Mouse (Mus musculus) bone marrow macrophage, adult 2 months (primary cell): Measurements from ENCODE around the gene Rab3a. TPM values are rescaled to one million over a fixed set of nuclear protein-coding genes. Genes with fewer than 3 reads are reported as not detected.
A peak's percentile ranks its signal among the peaks of the same experiment; 100 is the strongest.

ENCODE experiments used
- H3K27ac ChIP-seq: 2 replicates; pipeline ENCODE4 v1.5.1; 2012; ENCODE audit warnings: low read depth, low read length; ENCODE audit not compliant: insufficient read depth
- H3K4me1 ChIP-seq: 2 replicates; pipeline ENCODE4 v1.6.1; 2012; ENCODE audit warnings: low read length; ENCODE audit not compliant: control insufficient read depth, insufficient read depth
- H3K4me3 ChIP-seq: 2 replicates; pipeline ENCODE4 v1.5.1; 2012; ENCODE audit warnings: mild to moderate bottlenecking, low read length, moderate library complexity; ENCODE audit not compliant: insufficient read depth
- CTCF ChIP-seq: IDR thresholded peaks from 2 replicates; pipeline ENCODE4 v1.5.1; 2012; ENCODE audit warnings: low read depth, mild to moderate bottlenecking, low read length, moderate library complexity
- POLR2A ChIP-seq: IDR thresholded peaks from 2 replicates; pipeline ENCODE4 v1.6.1; 2012; ENCODE audit warnings: mild to moderate bottlenecking, low read depth, low read length, borderline replicate concordance
- polyA plus RNA-seq: library from polyadenylated mRNA; stranded (reverse); fragments of >200 nt; gene quantifications from 2 replicates; pipeline ENCODE4 v1.2.4, GENCODE M21; 2012; ENCODE audit not compliant: missing spikeins, insufficient read depth, insufficient read length

Gene Rab3a
- polyA plus RNA-seq, 1 experiment = 9.4 TPM

DNA sequence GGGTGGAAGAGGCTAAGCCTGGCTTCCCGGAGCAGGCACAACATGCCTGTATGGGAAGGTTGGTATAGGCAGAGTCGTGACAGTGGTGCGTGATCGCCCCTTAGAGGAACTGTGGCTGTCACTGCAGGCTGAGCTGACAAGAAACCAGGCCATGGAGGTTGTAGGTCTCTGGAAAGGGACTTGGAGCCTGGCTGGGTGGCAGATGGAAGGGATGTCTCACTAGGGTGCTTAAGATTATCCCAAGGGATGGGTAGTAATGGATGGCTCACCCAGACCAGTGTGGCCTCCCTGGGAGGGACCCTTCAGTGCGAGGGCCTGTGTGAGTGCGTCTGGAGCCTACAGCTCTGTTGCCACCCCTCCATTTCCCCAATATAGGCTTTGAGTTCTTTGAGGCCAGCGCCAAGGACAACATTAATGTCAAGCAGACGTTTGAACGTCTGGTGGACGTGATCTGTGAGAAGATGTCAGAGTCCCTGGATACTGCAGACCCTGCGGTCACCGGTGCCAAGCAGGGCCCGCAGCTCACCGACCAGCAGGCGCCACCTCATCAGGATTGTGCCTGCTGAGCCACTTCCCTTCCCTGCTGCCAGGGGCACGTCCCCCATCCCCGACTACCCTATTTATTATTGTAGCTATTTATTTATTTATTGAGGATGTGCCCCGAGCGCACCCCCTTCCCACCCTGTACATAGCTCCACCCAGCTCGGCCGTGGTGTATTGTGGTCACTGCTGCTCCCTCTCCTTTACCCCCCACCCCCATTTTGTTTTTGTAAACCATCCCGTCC is 3.2 kb downstream of the Rab3a start:
- peaks cover 41% of the 10 kb centered on the region for H3K4me1 ChIP-seq
- no peak overlapping the region for H3K27ac ChIP-seq
- no peak overlapping the region for H3K4me3 ChIP-seq
- TF ChIP-seq CTCF = no peak
- no peak for TF ChIP-seq POLR2A

DNA sequence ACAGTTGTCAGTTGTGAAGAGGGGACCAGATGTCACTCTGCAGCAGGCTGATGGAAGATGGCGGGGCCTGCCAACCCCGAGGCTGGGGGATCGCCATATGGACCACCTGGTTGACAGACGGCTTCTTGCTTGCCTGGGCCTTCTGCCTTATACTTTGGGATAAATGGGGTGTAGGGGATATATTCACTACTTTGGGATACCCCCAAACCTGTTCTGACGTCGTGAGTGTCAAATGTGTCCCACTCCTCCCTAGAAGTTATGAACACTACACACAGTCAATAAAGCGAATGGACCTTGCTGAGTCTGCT is 3.8 kb downstream of the Rab3a start:
- no peak overlapping the region for H3K4me3 ChIP-seq
- H3K4me1 ChIP-seq = peaks cover 38% of the 10 kb centered on the region
- no peak overlapping the region for H3K27ac ChIP-seq
- TF ChIP-seq CTCF (no peak), POLR2A (no peak)

DNA sequence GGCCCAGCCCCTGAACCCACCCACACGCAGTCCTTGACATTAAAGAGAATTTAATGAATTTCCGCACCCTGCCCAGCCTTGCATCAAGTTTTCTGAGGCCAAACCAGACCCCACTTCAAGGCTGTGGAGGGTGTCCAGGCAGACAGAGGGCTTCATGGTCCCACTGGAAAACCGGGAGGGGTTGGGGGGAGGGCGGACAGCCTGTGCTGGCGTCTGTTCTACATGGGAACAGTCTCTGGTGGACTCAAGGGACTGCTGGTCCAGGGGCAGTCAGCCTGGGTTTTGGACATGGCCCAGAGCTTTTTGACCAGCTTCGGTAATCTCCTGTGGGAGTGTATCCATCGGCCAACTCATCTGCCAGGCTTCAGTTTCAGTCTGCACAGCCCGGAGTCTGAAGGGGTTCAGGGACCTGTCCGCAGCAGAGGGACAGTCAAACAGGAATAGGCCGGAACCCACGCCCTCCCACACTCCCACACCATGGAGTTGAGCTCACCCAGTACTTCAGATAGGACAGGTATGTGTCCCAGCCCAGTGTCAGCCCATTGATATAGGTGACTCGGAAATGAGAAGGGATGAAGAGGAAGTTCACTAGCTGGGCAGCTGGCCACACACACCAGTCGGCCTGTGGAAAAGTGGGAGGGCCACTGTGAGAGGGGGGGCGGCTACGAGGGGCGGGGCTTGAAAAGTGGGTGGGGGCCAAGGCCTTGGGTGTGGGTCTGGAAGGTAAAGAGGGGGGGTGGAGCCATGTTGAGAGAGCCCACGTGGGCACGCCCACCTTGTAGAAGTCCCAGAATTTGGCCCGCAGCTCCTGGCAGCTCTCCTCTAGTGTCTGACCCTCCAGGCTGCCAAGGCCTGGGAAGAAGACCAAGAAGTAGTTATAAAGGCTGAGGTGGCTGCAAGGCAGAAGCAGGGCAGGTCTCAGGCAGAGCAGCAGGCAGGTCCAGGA is 4.4 kb downstream of the Rab3a start:
- H3K27ac ChIP-seq = no peak overlapping the region
- TF ChIP-seq POLR2A = no peak
- no peak for TF ChIP-seq CTCF
- H3K4me3 ChIP-seq = no peak overlapping the region
- peaks cover 33% of the 10 kb centered on the region for H3K4me1 ChIP-seq

DNA sequence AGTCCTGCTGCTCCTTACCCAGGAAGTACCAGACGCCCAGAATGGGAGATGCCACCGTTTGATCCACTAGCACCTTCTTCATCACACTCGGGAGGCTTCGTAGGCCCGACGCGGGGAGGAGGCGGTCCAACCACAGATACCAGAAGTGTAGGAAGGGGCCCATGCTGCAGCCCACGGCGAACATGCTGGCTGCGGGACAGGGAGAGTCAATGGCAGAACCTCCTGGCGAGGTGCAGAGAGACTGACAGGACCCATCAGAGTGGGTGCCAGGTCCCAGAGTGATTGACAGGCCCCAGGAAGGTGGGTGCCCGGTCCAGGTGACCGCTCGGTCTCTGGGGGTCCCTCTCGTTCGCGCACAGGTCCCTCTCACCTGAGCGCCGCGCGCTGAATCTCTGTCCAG is 5.9 kb downstream of the Rab3a start:
- Histone ChIP-seq H3K4me3 (peak overlapping the region; percentile 68), H3K27ac (no peak overlapping the region), H3K4me1 (peaks cover 35% of the 10 kb centered on the region)
- TF ChIP-seq POLR2A = no peak

DNA sequence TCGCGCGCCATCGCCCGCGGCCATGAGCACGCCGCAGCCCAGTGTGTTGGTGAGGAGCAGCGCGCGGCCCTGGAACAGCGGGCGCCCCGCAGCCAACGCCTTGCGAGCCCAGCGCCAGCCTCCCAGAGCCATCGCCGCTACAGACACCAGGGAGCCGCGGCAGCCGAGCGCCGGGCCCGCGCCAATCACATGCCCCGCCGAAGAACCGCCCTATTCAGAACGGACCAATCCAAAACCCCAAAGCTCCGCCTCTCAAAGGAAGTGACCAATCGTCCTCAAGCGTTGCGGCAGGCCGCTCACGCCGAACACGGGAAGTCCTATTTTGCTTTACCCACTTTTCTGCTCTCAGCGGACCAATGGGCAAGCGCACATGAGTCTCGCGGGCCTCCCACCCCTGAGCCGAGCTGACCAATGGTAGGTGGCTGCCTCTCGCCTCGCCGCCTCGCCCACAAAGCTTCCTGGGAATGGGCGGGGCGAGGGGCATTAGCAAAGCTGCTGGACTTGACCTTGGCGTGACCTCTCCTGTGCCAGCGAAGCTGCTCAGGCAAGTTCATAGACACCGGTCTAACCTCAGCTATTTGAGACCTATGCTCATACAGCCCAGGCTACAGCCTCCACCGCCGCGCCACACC is 6.4 kb downstream of the Rab3a start, which contains the start of gene Mpv17l2:
Gene Mpv17l2, minus strand, starts transcription at position 172 of the 632 bp plus-strand sequence.
- Histone ChIP-seq H3K4me1 (peaks cover 31% of the 10 kb centered on the region), H3K4me3 (peak within 1 kb of the TSS; percentile 68), H3K27ac (peak within 1 kb of the TSS; percentile 72)
- TF ChIP-seq CTCF (no peak), POLR2A (no peak)

DNA sequence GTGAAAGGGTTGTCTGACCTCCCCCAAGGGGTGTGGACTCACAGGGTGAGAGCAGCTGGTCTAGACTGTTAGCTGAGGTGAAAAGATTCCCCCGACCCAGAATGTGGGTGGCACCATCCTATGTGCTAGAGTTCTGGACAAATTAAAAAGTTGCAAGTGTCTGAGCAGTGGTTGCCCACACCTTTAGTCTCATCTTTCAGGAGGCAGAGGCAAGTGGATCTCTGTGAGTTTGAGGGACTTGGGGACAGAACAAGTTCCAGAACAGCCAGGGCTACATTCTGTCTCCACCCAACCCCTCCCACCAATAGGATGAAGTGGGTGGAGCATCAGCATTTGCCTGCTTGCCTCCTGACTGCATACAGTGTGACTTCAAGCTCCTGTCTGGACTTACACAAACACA is 7.6 kb downstream of the Rab3a start:
- Histone ChIP-seq H3K4me1 (peaks cover 33% of the 10 kb centered on the region), H3K4me3 (no peak overlapping the region), H3K27ac (peak overlapping the region; percentile 72; the same call in 1 of the 2 replicates)
- no peak for TF ChIP-seq CTCF
- no peak for TF ChIP-seq POLR2A

DNA sequence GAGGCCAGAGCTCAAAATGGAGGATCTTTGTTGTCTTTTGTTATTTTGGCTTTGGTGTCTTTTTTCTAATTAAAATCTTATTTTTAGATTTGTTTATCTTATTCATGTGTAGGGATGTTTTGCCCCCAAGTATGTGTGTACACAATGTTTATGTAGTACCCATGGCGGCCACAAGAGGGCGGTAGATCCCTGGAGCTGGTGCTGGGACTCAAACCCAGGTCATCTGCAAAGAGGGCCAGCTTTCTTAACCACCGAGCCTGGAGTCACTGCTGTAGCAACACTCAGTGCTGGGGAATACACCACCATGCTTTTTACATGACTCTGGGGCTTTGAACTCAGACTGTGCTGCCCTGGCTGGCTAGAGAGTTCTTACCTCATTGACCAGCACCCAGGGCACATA is 8.9 kb downstream of the Rab3a start:
- Histone ChIP-seq H3K27ac (no peak overlapping the region), H3K4me1 (peaks cover 44% of the 10 kb centered on the region), H3K4me3 (no peak overlapping the region)
- TF ChIP-seq CTCF (peak; percentile 79), POLR2A (no peak)

DNA sequence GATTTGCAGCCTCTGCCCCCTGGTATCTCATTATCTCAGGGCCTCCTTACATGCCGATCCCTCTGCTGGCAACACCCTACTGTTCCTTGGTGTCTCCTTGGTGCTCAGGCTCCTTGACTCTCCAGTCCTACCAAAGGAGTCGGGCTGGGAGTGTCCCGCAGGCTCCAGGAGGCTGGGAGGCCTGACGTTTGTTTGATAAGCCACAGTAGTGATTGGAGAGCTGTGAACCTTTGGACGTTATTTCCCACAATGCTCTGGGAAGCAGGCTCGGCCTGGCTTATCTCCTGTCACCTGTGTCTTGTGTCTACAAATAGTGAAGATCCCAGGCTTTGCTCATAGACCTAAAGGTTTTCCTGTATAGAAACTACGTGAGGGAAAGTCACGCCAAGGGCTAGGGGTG is 9.5 kb downstream of the Rab3a start:
- peaks cover 47% of the 10 kb centered on the region for H3K4me1 ChIP-seq
- no peak for TF ChIP-seq POLR2A
- no peak for TF ChIP-seq CTCF
- H3K4me3 ChIP-seq = no peak overlapping the region
- H3K27ac ChIP-seq = no peak overlapping the region

DNA sequence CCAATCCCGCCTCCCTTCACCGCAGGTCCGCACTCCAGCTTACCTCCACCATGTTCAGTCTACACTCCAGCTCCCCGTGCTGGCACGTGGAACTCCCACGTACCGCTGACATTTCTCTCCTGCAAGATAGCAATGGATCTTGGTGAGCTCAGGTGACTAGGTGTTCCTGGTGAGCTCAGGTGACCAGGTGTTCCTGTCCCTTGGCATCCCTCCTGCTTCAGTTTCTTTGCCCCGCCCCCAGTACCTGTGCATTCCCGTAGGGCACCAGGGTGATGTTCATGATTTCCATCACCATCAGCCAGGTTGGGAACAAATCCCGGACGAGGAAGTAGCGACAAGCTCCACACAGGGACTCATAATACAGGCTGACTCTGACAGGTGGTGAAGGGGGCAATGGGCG is 10.2 kb downstream of the Rab3a start:
- peak overlapping the region; percentile 67 for H3K4me3 ChIP-seq
- peaks cover 45% of the 10 kb centered on the region for H3K4me1 ChIP-seq
- H3K27ac ChIP-seq = no peak overlapping the region
- no peak for TF ChIP-seq CTCF
- no peak for TF ChIP-seq POLR2A
